Mouse (Mus musculus) cerebellum, adult (tissue): ENCODE measurements at regions not wholly inside any gene's neighbourhood (a gene's known extent, or its start where the extent isn't known, plus 50 kb on each side); places are given as distances from the start of the nearest gene placed in this dataset.

Source experiments
- ATAC-seq: cut with Nextera tagmentation; 2 replicates; pipeline ENCODE4 v1.9.2; 2017; ENCODE audit warnings: mild to moderate bottlenecking, moderate library complexity, mixed read lengths; ENCODE audit not compliant: insufficient number of reproducible peaks, low FRiP score, low TSS enrichment

DNA sequence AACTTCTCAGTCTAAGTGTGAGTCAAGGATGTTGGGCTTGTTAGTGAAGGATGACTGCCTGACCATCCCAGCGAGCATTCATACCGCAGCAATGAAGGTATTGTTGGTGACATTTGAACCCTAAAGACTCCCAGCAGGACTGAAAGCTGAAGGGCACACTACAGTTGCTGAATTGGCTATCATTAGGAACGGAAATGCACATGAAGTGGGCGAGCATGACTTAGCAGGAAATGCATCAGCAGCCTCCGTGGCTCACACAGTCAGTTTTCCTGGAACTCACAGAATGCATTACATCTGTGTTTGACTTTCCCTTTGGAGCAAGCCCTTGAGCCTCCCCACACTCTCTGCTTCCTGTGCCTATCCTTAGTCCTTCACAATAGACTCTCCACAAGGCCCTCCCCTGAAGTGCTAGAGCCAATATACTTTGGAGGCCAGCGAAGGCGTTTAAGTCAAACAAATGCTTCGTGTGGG, 63.9 kb downstream of the Tmco5 start:
- ATAC-seq: no peak

GRCm38 (mm10) chr2:116948538-116948937, 70.0 kb downstream of the Tmco5 start:
- no peak for ATAC-seq

- ATAC-seq: no peak
Observed at GRCm38 (mm10) chr2:116949741-116950140, 71.2 kb downstream of the Tmco5 start.

DNA sequence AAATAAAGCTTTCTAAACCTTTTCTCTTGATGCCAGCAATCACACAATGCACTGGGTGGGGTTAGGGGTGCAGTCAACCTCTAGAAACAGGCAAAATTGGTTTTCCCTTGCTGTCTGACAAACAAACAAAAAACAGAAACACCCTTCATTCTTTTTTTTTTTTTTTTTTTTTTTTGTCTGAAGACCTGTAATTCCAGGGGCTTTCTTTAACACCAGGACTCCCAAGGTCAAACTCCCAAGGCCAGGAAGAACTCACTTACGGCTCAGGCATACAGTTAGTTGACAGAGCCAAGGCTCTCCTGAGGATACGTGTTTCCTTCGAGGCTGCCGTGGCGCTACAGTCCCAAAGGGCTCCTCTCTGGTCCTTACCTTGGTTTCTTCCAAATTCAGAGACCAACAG, 71.7 kb downstream of the Tmco5 start:
- no peak for ATAC-seq

- no peak for ATAC-seq
Observed at GRCm38 (mm10) chr2:116951481-116951880, 73.0 kb downstream of the Tmco5 start.

DNA sequence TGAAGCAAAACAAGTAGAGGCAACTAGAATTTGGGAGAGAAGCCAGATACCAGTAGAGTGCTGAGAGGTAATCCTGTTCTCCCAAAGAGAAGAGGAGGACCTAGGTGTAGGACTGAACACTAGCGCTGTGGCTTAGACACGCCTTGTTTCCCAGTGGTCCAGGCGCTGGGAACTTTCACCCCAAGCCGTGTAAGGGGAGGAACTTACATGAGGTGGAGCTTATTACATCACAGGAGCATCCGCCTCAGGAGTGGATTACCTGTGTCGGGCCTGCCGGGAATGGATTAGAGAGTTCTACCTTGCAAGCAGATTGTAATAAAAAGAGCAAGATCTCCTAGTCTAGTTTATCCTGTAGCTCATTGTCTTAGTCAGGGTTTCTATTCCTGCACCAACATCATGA, 75.8 kb downstream of the Tmco5 start:
- no peak for ATAC-seq

DNA sequence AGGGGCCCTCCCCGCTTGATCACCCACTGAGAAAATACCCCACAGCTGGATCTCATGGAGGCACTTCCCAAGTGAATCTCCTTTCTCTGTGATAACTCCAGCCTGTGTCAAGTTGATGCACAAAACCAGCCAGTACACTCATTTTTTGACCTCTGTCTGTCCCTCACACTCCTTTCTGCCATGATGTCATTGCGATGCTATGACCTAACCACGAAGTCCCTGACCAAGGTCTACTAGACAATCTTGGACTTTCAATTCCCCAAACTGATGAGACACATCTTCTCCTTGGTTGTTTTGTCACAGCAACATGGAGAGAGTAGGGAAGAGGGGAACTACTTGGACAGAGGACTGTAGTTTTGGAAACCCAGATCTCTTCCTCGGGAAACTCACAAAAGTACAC, 76.4 kb downstream of the Tmco5 start:
- ATAC-seq: no peak

GRCm38 (mm10) chr2:116963116-116963873, 84.8 kb downstream of the Tmco5 start:
- ATAC-seq: no peak

DNA sequence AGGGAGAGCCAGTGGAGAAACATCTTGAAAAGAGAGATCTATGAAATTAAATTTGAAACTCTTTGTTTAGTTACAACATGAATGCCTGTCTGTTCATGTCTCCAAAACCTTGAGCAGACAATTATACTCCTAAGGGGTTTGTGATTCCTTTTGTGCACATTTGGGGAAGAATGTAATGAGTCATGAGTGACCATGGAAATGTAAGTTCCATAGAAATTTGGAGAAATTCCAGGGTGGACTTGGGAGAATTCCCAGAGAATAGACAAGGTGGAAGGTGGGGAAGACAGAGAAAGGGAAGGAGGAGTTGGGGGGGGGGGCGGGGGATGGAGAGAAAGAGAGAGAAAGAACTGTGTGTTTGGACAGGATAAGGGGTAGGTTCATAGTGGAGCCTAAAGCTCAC, 87.8 kb downstream of the Tmco5 start:
- no peak for ATAC-seq

GRCm38 (mm10) chr2:116971666-116972613, 93.4 kb downstream of the Tmco5 start:
- ATAC-seq: no peak

DNA sequence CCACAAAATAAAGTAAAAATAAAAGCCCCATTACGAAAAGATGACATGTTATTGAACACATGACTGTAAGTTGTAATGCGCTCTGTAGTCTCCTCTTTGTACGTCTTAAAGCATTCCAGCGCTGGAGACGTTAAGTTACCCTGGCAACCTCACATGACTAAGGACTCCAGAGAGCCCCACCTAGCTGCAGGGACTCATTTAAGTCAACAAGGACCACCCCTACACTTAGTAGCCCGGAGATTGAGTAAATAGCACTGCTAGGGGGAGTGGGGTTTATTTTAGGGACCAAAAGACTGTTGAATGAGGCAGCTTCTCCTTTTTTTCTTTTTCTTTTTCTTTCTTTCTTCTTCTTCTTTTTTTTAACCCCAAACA, 94.1 kb downstream of the Tmco5 start:
- ATAC-seq: no peak

DNA sequence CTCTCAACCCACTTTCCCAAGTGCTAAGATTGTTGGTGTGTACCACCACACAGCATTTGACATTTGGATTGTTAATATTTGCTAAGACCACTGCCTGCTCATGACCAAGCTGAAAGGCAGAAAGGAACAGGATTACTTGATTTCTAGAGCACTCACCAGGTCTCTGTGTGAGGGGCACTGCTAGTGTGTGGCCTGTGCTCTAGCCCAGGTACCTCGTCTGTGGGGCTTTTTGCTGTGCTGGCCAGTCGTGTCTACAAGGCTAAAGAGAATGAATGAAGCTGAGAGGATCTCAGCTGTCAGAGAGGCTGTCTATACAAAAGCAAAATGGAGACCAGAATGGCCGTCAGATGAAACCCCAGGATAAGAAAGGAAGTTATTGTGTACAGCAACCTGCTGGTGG, 95.0 kb downstream of the Tmco5 start:
- ATAC-seq: no peak

GRCm38 (mm10) chr2:116974152-116974551, 95.7 kb downstream of the Tmco5 start:
- no peak for ATAC-seq

DNA sequence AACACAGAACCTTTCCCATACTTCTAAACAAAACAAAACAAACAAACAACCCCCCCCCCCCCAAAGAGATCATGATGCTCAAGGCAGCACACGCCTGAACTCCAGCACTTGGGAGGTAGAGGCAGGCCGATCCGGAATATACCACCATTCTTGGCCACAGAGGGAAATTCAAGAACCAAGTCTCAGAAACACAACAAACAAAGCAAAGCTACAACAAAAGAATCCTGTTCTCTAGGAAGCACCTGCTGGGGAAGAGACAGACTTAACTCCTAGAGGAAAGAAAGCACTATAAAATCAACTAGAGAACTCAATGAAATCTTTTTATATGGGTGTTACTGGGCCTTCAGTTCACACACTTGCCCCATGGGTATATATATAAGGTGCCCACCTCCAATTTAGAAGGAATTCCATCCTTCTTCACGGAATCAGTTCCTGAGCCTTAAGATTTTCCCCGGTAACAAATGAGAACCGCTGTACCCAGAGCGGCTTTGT, 96.1 kb downstream of the Tmco5 start:
- ATAC-seq: no peak

- ATAC-seq: peak; percentile 66
Observed at GRCm38 (mm10) chr2:116975091-116975600, 96.7 kb downstream of the Tmco5 start.

- ATAC-seq: peak; percentile 83
Observed at GRCm38 (mm10) chr2:116975601-116976431, 97.3 kb downstream of the Tmco5 start.

GRCm38 (mm10) chr2:116976432-116976750, 97.9 kb downstream of the Tmco5 start:
- ATAC-seq: no peak

- ATAC-seq: no peak
Observed at GRCm38 (mm10) chr2:116976951-116977503, 98.5 kb downstream of the Tmco5 start.

DNA sequence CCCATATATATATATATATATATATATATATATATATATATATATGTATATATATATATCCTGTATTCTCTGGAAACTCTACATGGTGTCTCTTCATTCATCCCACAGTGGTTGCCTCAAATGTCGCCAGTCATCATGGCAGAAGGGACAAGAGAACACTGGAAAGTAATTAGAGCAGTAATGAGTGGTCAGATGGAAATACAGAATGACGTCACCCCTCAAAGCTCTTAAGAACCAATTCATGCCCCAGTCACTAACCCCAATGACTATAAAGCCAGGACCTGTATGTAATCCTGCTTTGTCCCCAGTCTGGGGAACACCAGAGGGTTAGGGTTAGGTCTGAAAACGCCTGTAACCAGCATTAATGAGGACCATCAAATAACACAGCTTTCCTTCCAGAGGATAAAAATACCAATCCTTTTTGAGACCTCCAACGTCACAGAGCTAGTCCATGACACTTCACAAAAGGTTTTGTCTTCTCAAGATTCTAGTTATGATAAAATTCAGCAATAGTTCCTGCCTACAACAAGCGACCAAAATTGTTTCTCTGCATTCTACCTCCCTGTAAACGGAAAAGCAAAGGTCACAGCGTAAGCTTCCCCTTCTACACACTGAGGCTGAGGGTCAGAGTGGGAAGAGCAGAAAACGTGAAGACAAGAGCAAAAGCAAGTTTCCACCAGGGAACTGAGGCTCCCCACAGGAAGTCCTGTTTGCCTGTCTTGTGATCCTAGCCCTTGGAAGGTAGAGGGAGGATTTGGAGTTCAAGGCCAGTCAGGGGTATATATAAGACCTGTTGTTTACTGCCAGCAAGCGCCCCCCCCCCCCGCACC, 99.5 kb downstream of the Tmco5 start:
- no peak for ATAC-seq
